Mouse (Mus musculus): ENCODE measurements around the gene Gm5965.
"Not testable (repeated sequence)": the region's sequence is repeated elsewhere in the genome, so short reads cannot be mapped to it uniquely, and the experiment has no call there.

DNA sequence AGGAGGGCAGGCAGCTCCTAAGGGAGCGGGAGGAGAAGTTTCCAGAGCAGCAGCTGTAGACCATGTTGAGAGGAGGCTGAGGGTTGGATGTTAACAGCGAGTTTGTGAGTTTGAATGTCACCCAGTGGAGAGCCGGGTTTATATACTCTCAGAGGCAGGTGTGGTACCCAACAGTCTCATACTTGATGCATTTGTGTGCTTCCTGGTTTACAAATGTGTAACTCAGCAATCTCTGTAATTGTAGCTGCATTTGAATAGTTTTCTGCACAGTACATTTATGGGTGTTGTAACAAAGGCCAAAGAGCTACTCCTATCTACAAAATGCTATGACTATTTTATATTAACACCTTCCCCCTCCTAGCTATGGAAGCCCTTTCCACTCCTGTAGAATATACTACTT is 26.2 kb upstream of the Gm5965 start, which contains the start of gene Krtap13:
- TF ChIP-seq CTCF (IDR thresholded peaks at IDR 0.05; ENCODE audit: control insufficient read depth, insufficient read depth, insufficient replicate concordance, low read depth, low read length); POLR2A (IDR thresholded peaks at IDR 0.05; ENCODE audit: control insufficient read depth, low read depth, low read length): not testable (repeated sequence)
